Mouse (Mus musculus) liver, embryonic 15.5 days (tissue): Measurements from ENCODE around the gene Nrd1. TPM values are rescaled to one million over a fixed set of nuclear protein-coding genes. Genes with fewer than 3 reads are reported as not detected.
A peak's percentile ranks its signal among the peaks of the same experiment; 100 is the strongest.

Source experiments
- ATAC-seq: fragments of 200-750 bp; cut with Nextera tagmentation; 2 replicates; pipeline ENCODE4 v1.8.0; 2017; ENCODE audit warnings: moderate number of reproducible peaks, mild to moderate bottlenecking, moderate library complexity; ENCODE audit not compliant: insufficient read depth
- H3K27ac ChIP-seq: fragments of 300-500 bp; sonication (generic); replicated peaks from 2 replicates; pipeline ENCODE4 v1.5.1; 2015; ENCODE audit warnings: mild to moderate bottlenecking, inconsistent platforms
- H3K27me3 ChIP-seq: fragments of 300-500 bp; sonication (generic); 2 replicates; pipeline ENCODE4 v1.6.1; 2015; ENCODE audit warnings: mild to moderate bottlenecking, inconsistent platforms
- H3K36me3 ChIP-seq: fragments of 300-500 bp; sonication (generic); replicated peaks from 2 replicates; pipeline ENCODE4 v1.6.1; 2015; ENCODE audit warnings: moderate library complexity, mild to moderate bottlenecking, inconsistent platforms
- H3K4me1 ChIP-seq: fragments of 300-500 bp; sonication (generic); replicated peaks from 2 replicates; pipeline ENCODE4 v1.6.1; 2015; ENCODE audit warnings: inconsistent platforms
- H3K4me2 ChIP-seq: fragments of 300-500 bp; sonication (generic); 2 replicates; pipeline ENCODE4 v1.6.1; 2015; ENCODE audit warnings: moderate library complexity, mild to moderate bottlenecking, inconsistent platforms
- H3K4me3 ChIP-seq: fragments of 300-500 bp; sonication (generic); replicated peaks from 2 replicates; pipeline ENCODE4 v1.5.1; 2015; ENCODE audit warnings: mild to moderate bottlenecking, inconsistent platforms
- H3K9ac ChIP-seq: fragments of 300-500 bp; sonication (generic); 2 replicates; pipeline ENCODE4 v1.6.1; 2015; ENCODE audit warnings: moderate library complexity, mild to moderate bottlenecking, inconsistent platforms
- H3K9me3 ChIP-seq: fragments of 300-500 bp; sonication (generic); replicated peaks from 2 replicates; pipeline ENCODE4 v1.6.1; 2016; ENCODE audit warnings: inconsistent platforms
- WGBS: fragments of 180-500 bp; shearing (Covaris S2); methylation state at CpG from one replicate; pipeline ENCODE4 v1.1.7; 2015; ENCODE audit warnings: mixed read lengths; ENCODE audit not compliant: insufficient replicate concordance; 5-methylcytosine and 5-hydroxymethylcytosine counted together
- polyA plus RNA-seq: library from polyadenylated mRNA; unstranded; fragments of >200 nt; fragmentation: Nextera tagmentation; extraction: Ambion mirVana; gene quantifications from 2 replicates; pipeline ENCODE4 v1.2.1, GENCODE M21; 2015

Gene Nrd1
- polyA plus RNA-seq, 1 experiment from 2014 or later = 33.7 TPM

- Histone ChIP-seq H3K9me3 (no peaks in the 10 kb centered on the region), H3K9ac (no peak overlapping the region), H3K4me2 (no peak overlapping the region), H3K36me3 (no peaks in the 10 kb centered on the region), H3K4me1 (peaks cover 22% of the 10 kb centered on the region), H3K27me3 (no peaks in the 10 kb centered on the region), H3K4me3 (no peak overlapping the region), H3K27ac (peak overlapping the region; percentile 69)
- WGBS = 67% methylated on average over 2 of the region's 2 CpGs
- ATAC-seq = no peak
Observed at GRCm38 (mm10) chr4:108989430-108989829, 11.0 kb upstream of the Nrd1 start.

- Histone ChIP-seq H3K27ac (peak overlapping the region; percentile 69), H3K36me3 (no peaks in the 10 kb centered on the region), H3K4me3 (no peak overlapping the region), H3K4me2 (peak overlapping the region; percentile 51), H3K9ac (peak overlapping the region; percentile 28; the same call in 1 of the 2 replicates), H3K9me3 (no peaks in the 10 kb centered on the region), H3K27me3 (no peaks in the 10 kb centered on the region), H3K4me1 (peaks cover 22% of the 10 kb centered on the region)
- peak; percentile 96 for ATAC-seq
Observed at GRCm38 (mm10) chr4:108990032-108990431, 10.4 kb upstream of the Nrd1 start.

GRCm38 (mm10) chr4:108990571-108990970 is 9.9 kb upstream of the Nrd1 start:
- Histone ChIP-seq H3K4me2 (peak overlapping the region; percentile 51), H3K9me3 (no peaks in the 10 kb centered on the region), H3K4me3 (no peak overlapping the region), H3K27me3 (0 out of 2 replicates have a peak, but pooled peaks cover 2% of the 10 kb centered on the region), H3K4me1 (peaks cover 22% of the 10 kb centered on the region), H3K36me3 (no peaks in the 10 kb centered on the region), H3K27ac (peak overlapping the region; percentile 58), H3K9ac (peak overlapping the region; percentile 28; the same call in 1 of the 2 replicates)
- WGBS = 78% methylated on average over 6 of the region's 6 CpGs
- ATAC-seq = peak; percentile 35

- no peak overlapping the region for H3K4me3 ChIP-seq
- no peak overlapping the region for H3K27ac ChIP-seq
- H3K4me2 ChIP-seq = no peak overlapping the region
- no peaks in the 10 kb centered on the region for H3K9me3 ChIP-seq
- no peak overlapping the region for H3K9ac ChIP-seq
- H3K36me3 ChIP-seq = no peaks in the 10 kb centered on the region
- 0 out of 2 replicates have a peak, but pooled peaks cover 2% of the 10 kb centered on the region for H3K27me3 ChIP-seq
- no peak for ATAC-seq
- H3K4me1 ChIP-seq = peaks cover 22% of the 10 kb centered on the region
Observed at GRCm38 (mm10) chr4:108991811-108992210, 8.6 kb upstream of the Nrd1 start.

GRCm38 (mm10) chr4:108992978-108993377 is 7.5 kb upstream of the Nrd1 start:
- no peak overlapping the region for H3K9ac ChIP-seq
- H3K4me2 ChIP-seq = no peak overlapping the region
- no peak overlapping the region for H3K27ac ChIP-seq
- 0 out of 2 replicates have a peak, but pooled peaks cover 2% of the 10 kb centered on the region for H3K27me3 ChIP-seq
- 44% methylated on average over 2 of the region's 2 CpGs for WGBS
- H3K4me1 ChIP-seq = peaks cover 17% of the 10 kb centered on the region
- no peak overlapping the region for H3K4me3 ChIP-seq
- no peak for ATAC-seq
- no peaks in the 10 kb centered on the region for H3K36me3 ChIP-seq
- H3K9me3 ChIP-seq = no peaks in the 10 kb centered on the region

GRCm38 (mm10) chr4:109000961-109001360 is 506 bp downstream of the Nrd1 start:
- H3K36me3 ChIP-seq = peaks cover 15% of the 10 kb centered on the region
- peak overlapping the region; percentile 90 for H3K9ac ChIP-seq
- peak overlapping the region; percentile 88 for H3K4me3 ChIP-seq
- H3K27ac ChIP-seq = peak overlapping the region; percentile 94
- ATAC-seq = peak; percentile 41
- WGBS = under 1% methylated on average over 18 of the region's 18 CpGs
- peak overlapping the region; percentile 81 for H3K4me2 ChIP-seq
- H3K27me3 ChIP-seq = no peaks in the 10 kb centered on the region
- peaks cover 20% of the 10 kb centered on the region for H3K4me1 ChIP-seq
- no peaks in the 10 kb centered on the region for H3K9me3 ChIP-seq

GRCm38 (mm10) chr4:109008046-109008445 is 7.6 kb downstream of the Nrd1 start:
- Histone ChIP-seq H3K4me1 (peaks cover under 1% of the 10 kb centered on the region), H3K27ac (no peak overlapping the region), H3K4me3 (no peak overlapping the region), H3K9me3 (no peaks in the 10 kb centered on the region), H3K36me3 (peaks cover 34% of the 10 kb centered on the region), H3K27me3 (no peaks in the 10 kb centered on the region), H3K9ac (no peak overlapping the region), H3K4me2 (no peak overlapping the region)
- WGBS = 61% methylated on average over 1 of the region's 1 CpGs
- ATAC-seq = no peak

- Histone ChIP-seq H3K4me2 (no peak overlapping the region), H3K36me3 (peaks cover 34% of the 10 kb centered on the region), H3K4me1 (no peaks in the 10 kb centered on the region), H3K9me3 (no peaks in the 10 kb centered on the region), H3K27me3 (no peaks in the 10 kb centered on the region), H3K27ac (no peak overlapping the region), H3K4me3 (no peak overlapping the region), H3K9ac (no peak overlapping the region)
- WGBS = 79% methylated on average over 4 of the region's 4 CpGs
- no peak for ATAC-seq
Observed at GRCm38 (mm10) chr4:109014091-109014490, 13.6 kb downstream of the Nrd1 start.

GRCm38 (mm10) chr4:109017441-109017840 is 17.0 kb downstream of the Nrd1 start:
- 84% methylated on average over 7 of the region's 7 CpGs for WGBS
- Histone ChIP-seq H3K9me3 (no peaks in the 10 kb centered on the region), H3K36me3 (peaks cover 38% of the 10 kb centered on the region), H3K4me1 (no peaks in the 10 kb centered on the region), H3K27me3 (no peaks in the 10 kb centered on the region), H3K4me2 (no peak overlapping the region), H3K27ac (no peak overlapping the region), H3K4me3 (no peak overlapping the region), H3K9ac (no peak overlapping the region)
- no peak for ATAC-seq

GRCm38 (mm10) chr4:109019301-109019700 is 18.8 kb downstream of the Nrd1 start:
- H3K9ac ChIP-seq = no peak overlapping the region
- H3K27ac ChIP-seq = no peak overlapping the region
- no peak overlapping the region for H3K4me3 ChIP-seq
- peaks cover 41% of the 10 kb centered on the region for H3K36me3 ChIP-seq
- H3K27me3 ChIP-seq = no peaks in the 10 kb centered on the region
- 61% methylated on average over 4 of the region's 4 CpGs for WGBS
- no peaks in the 10 kb centered on the region for H3K9me3 ChIP-seq
- H3K4me1 ChIP-seq = no peaks in the 10 kb centered on the region
- H3K4me2 ChIP-seq = no peak overlapping the region
- no peak for ATAC-seq

GRCm38 (mm10) chr4:109021976-109022375 is 21.5 kb downstream of the Nrd1 start:
- 64% methylated on average over 1 of the region's 1 CpGs for WGBS
- H3K4me2 ChIP-seq = no peak overlapping the region
- no peak for ATAC-seq

GRCm38 (mm10) chr4:109025061-109025460 is 24.6 kb downstream of the Nrd1 start:
- ATAC-seq = no peak
- Histone ChIP-seq H3K4me1 (no peaks in the 10 kb centered on the region), H3K4me2 (no peak overlapping the region), H3K36me3 (peaks cover 49% of the 10 kb centered on the region), H3K4me3 (no peak overlapping the region), H3K27me3 (no peaks in the 10 kb centered on the region), H3K27ac (no peak overlapping the region), H3K9ac (no peak overlapping the region), H3K9me3 (no peaks in the 10 kb centered on the region)
- WGBS = 68% methylated on average over 3 of the region's 3 CpGs

More at GRCm38 (mm10) chr4:109021976-109022375, 21.5 kb downstream of the Nrd1 start:
- Histone ChIP-seq H3K27me3 (no peaks in the 10 kb centered on the region), H3K4me1 (no peaks in the 10 kb centered on the region), H3K27ac (no peak overlapping the region), H3K9ac (no peak overlapping the region), H3K36me3 (peaks cover 44% of the 10 kb centered on the region), H3K4me3 (no peak overlapping the region), H3K9me3 (no peaks in the 10 kb centered on the region)
